Mouse (Mus musculus) forebrain, embryonic 15.5 days (tissue): ENCODE data around the gene Cdkn1c. TPM values are rescaled to one million over a fixed set of nuclear protein-coding genes. Genes with fewer than 3 reads are reported as not detected.
A peak's percentile ranks its signal among the peaks of the same experiment; 100 is the strongest.

Experiments used
- ATAC-seq: fragments of 200-750 bp; cut with Nextera tagmentation; replicated peaks from 2 replicates; pipeline ENCODE4 v1.8.0; 2017; ENCODE audit warnings: mild to moderate bottlenecking, moderate TSS enrichment, moderate library complexity
- H3K27ac ChIP-seq: fragments of 300-500 bp; sonication (generic); replicated peaks from 2 replicates; pipeline ENCODE4 v1.5.1; 2015; ENCODE audit warnings: mild to moderate bottlenecking, inconsistent platforms
- H3K27me3 ChIP-seq: fragments of 300-500 bp; sonication (generic); 2 replicates; pipeline ENCODE4 v1.6.1; 2015; ENCODE audit warnings: inconsistent platforms
- H3K36me3 ChIP-seq: fragments of 300-500 bp; sonication (generic); 2 replicates; pipeline ENCODE4 v1.6.1; 2015; ENCODE audit warnings: mild to moderate bottlenecking, inconsistent platforms
- H3K4me1 ChIP-seq: fragments of 300-500 bp; sonication (generic); 2 replicates; pipeline ENCODE4 v1.6.1; 2015; ENCODE audit warnings: inconsistent platforms
- H3K4me2 ChIP-seq: fragments of 300-500 bp; sonication (generic); replicated peaks from 2 replicates; pipeline ENCODE4 v1.6.1; 2015; ENCODE audit warnings: mild to moderate bottlenecking, inconsistent platforms
- H3K4me3 ChIP-seq: fragments of 300-500 bp; sonication (generic); 2 replicates; pipeline ENCODE4 v1.5.1; 2015; ENCODE audit warnings: mild to moderate bottlenecking, inconsistent platforms
- H3K9ac ChIP-seq: fragments of 300-500 bp; sonication (generic); replicated peaks from 2 replicates; pipeline ENCODE4 v1.6.1; 2015; ENCODE audit warnings: mild to moderate bottlenecking, inconsistent platforms
- H3K9me3 ChIP-seq: fragments of 300-500 bp; sonication (generic); 2 replicates; pipeline ENCODE4 v1.6.1; 2016; ENCODE audit warnings: inconsistent platforms
- WGBS: fragments of 180-500 bp; shearing (Covaris S2); methylation state at CpG from one replicate; pipeline ENCODE4 v1.1.7; 2015; ENCODE audit warnings: mixed read lengths; 5-methylcytosine and 5-hydroxymethylcytosine counted together
- polyA plus RNA-seq: library from polyadenylated mRNA; unstranded; fragments of >200 nt; fragmentation: Nextera tagmentation; extraction: Ambion mirVana; gene quantifications from 2 replicates; pipeline ENCODE4 v1.2.1, GENCODE M21; 2015

Gene Cdkn1c
- polyA plus RNA-seq, 1 experiment from 2014 or later = 139 TPM

DNA sequence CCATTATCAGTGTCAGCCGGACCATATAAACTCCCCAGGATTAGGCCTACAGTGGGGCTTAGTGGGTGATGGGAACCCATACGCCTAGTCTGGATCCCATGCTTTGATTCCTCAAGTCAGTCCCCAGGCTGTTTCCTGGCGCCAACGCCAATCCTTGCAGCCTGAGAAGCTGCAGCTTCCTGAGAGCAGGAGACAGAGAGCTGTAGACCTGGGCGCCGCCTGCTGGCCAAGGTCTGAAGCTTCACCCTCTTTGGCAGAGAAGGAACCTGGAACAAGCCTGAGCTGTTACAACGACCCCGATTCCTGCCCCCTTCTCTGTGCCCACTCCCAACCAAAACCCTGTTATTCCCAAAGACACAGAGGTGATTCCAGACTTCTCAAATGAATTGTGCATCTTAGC lies 9.1 kb upstream of the Cdkn1c start:
- no peaks in the 10 kb centered on the region for H3K36me3 ChIP-seq
- H3K27ac ChIP-seq = no peak overlapping the region
- no peak overlapping the region for H3K4me3 ChIP-seq
- 14% methylated on average over 8 of the region's 8 CpGs for WGBS
- no peak overlapping the region for H3K4me2 ChIP-seq
- ATAC-seq = peak; percentile 30; the same call in 1 of the 2 replicates
- peaks cover 9% of the 10 kb centered on the region for H3K4me1 ChIP-seq
- no peak overlapping the region for H3K9ac ChIP-seq
- H3K27me3 ChIP-seq = peaks cover 5% of the 10 kb centered on the region; the same call in 1 of the 2 replicates
- H3K9me3 ChIP-seq = no peaks in the 10 kb centered on the region

DNA sequence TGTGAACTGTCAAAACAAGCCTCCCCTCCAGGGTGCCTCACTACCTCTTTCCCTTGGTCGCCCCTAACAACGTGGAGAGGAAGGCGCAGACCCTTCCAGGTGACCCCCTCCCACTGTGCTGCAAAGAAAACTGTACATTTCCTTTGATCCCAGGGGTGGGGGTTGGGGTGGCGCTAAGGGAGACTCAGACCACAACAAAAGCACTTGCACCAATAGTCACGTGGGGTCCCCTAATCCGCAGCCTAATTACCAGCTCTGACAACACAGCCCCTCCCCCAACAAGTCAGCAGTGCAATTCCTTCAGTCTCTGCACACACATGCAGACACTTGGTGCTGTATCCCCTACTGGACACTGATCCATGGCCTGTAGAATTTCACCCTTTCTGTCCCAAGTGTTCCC lies 6.9 kb upstream of the Cdkn1c start:
- Histone ChIP-seq H3K27ac (no peak overlapping the region), H3K9me3 (no peaks in the 10 kb centered on the region), H3K9ac (no peak overlapping the region), H3K4me3 (no peak overlapping the region), H3K36me3 (no peaks in the 10 kb centered on the region), H3K27me3 (peaks cover 20% of the 10 kb centered on the region), H3K4me2 (no peak overlapping the region), H3K4me1 (peaks cover 17% of the 10 kb centered on the region)
- no peak for ATAC-seq
- 1% methylated on average over 6 of the region's 6 CpGs for WGBS

DNA sequence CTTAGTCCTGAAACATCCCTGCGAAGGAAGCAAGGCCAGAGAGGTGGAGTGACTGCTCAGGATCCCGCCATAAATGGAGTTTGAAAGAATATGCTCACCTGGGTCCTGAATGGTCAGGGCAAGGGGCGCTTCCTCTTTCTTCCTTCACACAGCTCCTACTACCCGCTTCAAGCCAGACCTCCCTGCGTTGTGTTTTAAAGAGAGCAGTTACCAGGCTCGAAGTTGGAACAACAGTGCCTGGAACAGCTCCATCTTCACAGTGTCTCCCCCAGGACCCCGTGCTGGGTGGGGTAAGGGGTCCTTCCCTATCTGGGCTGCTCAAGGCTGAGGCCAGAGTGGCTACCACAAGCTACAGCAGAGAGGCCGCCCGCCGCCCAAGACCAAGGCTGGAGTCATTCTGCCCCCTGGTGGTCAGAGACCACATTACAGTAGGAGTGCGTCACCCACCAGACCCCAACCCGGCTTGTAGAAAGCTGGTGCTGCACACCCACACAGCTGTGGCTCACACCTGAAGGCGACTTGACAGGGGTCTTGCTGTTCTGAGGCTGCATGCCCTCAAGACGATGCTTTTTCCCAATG lies 5.3 kb upstream of the Cdkn1c start:
- Histone ChIP-seq H3K27ac (no peak overlapping the region), H3K36me3 (no peaks in the 10 kb centered on the region), H3K27me3 (peaks cover 25% of the 10 kb centered on the region), H3K9me3 (no peaks in the 10 kb centered on the region), H3K4me2 (no peak overlapping the region), H3K4me1 (peaks cover 17% of the 10 kb centered on the region), H3K4me3 (no peak overlapping the region), H3K9ac (no peak overlapping the region)
- peak; percentile 27; the same call in 1 of the 2 replicates for ATAC-seq
- 34% methylated on average over 14 of the region's 14 CpGs for WGBS

- 25% methylated on average over 55 of the region's 56 CpGs for WGBS
- no peaks in the 10 kb centered on the region for H3K9me3 ChIP-seq
Measured at GRCm38 (mm10) chr7:143464811-143465560, 4.1 kb upstream of the Cdkn1c start.

DNA sequence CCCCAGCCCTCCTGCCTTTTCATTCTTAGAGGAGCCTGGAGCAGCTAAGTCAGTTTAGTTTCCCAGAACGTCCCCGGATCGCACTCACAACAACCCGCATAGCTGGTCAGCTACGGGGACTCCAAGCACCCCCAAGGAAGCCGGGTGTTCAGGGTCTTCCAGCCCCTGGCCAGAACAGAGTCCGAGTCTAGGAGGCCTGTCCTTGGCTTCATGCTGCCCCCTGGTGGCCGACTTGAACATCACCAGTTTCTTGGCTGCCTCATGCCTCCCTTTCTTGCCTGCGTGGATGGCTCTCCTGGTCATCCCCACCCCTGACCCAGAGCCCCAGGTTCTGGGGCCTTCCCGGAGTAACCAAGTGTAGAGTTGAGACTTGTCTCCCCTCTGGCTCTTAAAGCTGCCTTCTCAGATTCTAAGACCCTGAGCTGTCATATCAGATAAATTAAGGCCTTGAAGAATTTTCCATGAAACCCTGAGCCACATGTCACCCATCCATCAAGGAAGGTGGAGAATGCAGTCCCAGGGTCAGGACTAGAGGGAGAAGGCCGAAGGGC lies 3.1 kb upstream of the Cdkn1c start:
- Histone ChIP-seq H3K4me3 (no peak overlapping the region), H3K27ac (no peak overlapping the region), H3K9me3 (no peaks in the 10 kb centered on the region), H3K36me3 (no peaks in the 10 kb centered on the region), H3K9ac (no peak overlapping the region), H3K27me3 (peaks cover 25% of the 10 kb centered on the region), H3K4me2 (no peak overlapping the region), H3K4me1 (peaks cover 15% of the 10 kb centered on the region)
- no peak for ATAC-seq
- WGBS = 31% methylated on average over 11 of the region's 11 CpGs

More at GRCm38 (mm10) chr7:143464811-143465560, 4.1 kb upstream of the Cdkn1c start:
- no peak for ATAC-seq
- peak overlapping the region; percentile 61 for H3K4me2 ChIP-seq
- peak overlapping the region; percentile 39 for H3K4me3 ChIP-seq
- no peak overlapping the region for H3K27ac ChIP-seq
- H3K27me3 ChIP-seq = peaks cover 25% of the 10 kb centered on the region
- peaks cover 17% of the 10 kb centered on the region for H3K4me1 ChIP-seq
- H3K9ac ChIP-seq = peak overlapping the region; percentile 36
- H3K36me3 ChIP-seq = no peaks in the 10 kb centered on the region

- H3K9me3 ChIP-seq = no peaks in the 10 kb centered on the region
- ATAC-seq = no peak
- H3K36me3 ChIP-seq = no peaks in the 10 kb centered on the region
- H3K27me3 ChIP-seq = peaks cover 32% of the 10 kb centered on the region
- H3K27ac ChIP-seq = no peak overlapping the region
- H3K9ac ChIP-seq = no peak overlapping the region
- WGBS = 79% methylated on average over 5 of the region's 5 CpGs
- no peak overlapping the region for H3K4me3 ChIP-seq
- no peak overlapping the region for H3K4me2 ChIP-seq
- H3K4me1 ChIP-seq = peaks cover 11% of the 10 kb centered on the region
Measured at GRCm38 (mm10) chr7:143462516-143462915, 1.7 kb upstream of the Cdkn1c start.

- 41% methylated on average over 11 of the region's 11 CpGs for WGBS
- Histone ChIP-seq H3K27me3 (peaks cover 32% of the 10 kb centered on the region), H3K36me3 (no peaks in the 10 kb centered on the region), H3K9ac (no peak overlapping the region), H3K4me2 (no peak overlapping the region), H3K27ac (no peak overlapping the region), H3K4me1 (peaks cover 10% of the 10 kb centered on the region), H3K4me3 (no peak overlapping the region), H3K9me3 (no peaks in the 10 kb centered on the region)
- no peak for ATAC-seq
Measured at GRCm38 (mm10) chr7:143461920-143462319, 1.1 kb upstream of the Cdkn1c start.

DNA sequence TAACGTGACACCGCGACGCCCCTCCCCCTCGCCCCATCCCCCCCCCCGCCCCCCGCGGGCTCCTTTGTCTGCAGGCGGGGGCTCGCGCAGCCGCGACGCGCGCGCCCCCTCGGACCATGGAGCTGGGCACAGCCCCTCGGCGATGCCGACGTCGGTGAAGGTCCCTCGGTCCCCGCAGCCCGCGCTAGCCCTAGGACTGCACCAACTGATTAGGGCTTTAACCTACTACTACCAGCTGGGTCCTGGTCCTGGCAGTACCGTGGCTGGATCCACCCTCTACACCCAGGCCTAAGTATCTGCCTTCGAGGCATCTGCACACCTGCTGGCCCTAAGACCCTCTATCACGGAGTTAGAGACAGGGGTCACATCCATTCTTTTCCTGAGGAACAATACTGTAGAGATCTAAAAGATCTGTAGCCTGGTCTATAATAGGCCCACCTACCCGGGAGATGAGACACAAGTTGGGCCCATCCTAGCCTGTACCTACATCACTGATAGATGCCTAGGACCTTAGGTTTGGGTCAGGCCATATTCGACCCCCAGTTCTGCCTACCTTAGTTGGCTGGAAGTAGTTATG lies 532 bp upstream of the Cdkn1c start:
- peaks cover 10% of the 10 kb centered on the region for H3K4me1 ChIP-seq
- H3K27ac ChIP-seq = 0 out of 2 replicates have a peak overlapping the region, but pooled peaks have one; percentile 25
- H3K4me2 ChIP-seq = peak overlapping the region; percentile 51
- H3K36me3 ChIP-seq = no peaks in the 10 kb centered on the region
- H3K9me3 ChIP-seq = no peaks in the 10 kb centered on the region
- H3K9ac ChIP-seq = 0 out of 2 replicates have a peak overlapping the region, but pooled peaks have one; percentile 29
- peaks cover 32% of the 10 kb centered on the region for H3K27me3 ChIP-seq
- H3K4me3 ChIP-seq = peak overlapping the region; percentile 46
- 45% methylated on average over 29 of the region's 32 CpGs for WGBS
- peak; percentile 69 for ATAC-seq

DNA sequence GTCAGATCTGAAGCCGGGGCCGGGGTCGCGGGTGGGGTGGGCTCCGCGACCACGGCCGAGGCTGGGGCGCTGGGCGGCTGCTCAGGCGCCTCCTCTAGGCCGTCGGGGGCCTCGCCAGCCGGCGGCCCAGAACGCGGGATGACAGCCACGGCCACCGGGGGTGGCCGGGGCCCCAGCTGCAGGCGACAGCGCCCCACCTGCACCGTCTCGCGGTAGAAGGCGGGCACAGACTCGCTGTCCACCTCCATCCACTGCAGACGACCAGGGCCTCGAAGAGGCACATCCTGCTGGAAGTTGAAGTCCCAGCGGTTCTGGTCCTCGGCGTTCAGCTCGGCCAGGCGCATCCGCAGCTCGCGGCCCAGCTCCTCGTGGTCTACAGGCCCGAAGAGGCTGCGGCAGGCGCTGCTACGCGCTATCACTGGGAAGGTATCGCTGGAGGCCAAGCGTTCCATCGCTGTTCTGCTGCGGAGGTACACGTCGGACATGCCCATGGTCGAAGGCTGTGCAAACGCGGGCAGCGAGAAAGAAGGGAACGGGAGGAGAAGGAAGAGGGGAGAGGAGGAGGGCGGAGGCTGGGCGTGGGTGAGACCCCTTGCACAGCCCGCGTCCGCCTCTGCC lies 524 bp downstream of the Cdkn1c start:
- Histone ChIP-seq H3K36me3 (no peaks in the 10 kb centered on the region), H3K9me3 (no peaks in the 10 kb centered on the region), H3K4me2 (peak overlapping the region; percentile 51), H3K4me3 (peak overlapping the region; percentile 46), H3K27ac (peak overlapping the region; percentile 44; the same call in 1 of the 2 replicates), H3K9ac (peak overlapping the region; percentile 49), H3K27me3 (peaks cover 30% of the 10 kb centered on the region), H3K4me1 (peaks cover 10% of the 10 kb centered on the region)
- WGBS = 37% methylated on average over 58 of the region's 60 CpGs
- peak; percentile 16; the same call in 1 of the 2 replicates for ATAC-seq

- Histone ChIP-seq H3K27me3 (peaks cover 27% of the 10 kb centered on the region), H3K4me1 (peaks cover 4% of the 10 kb centered on the region), H3K27ac (no peak overlapping the region), H3K4me3 (peak overlapping the region; percentile 46), H3K9me3 (no peaks in the 10 kb centered on the region), H3K4me2 (peak overlapping the region; percentile 51), H3K9ac (peak overlapping the region; percentile 49), H3K36me3 (no peaks in the 10 kb centered on the region)
- ATAC-seq = no peak
- 35% methylated on average over 98 of the region's 100 CpGs for WGBS
Measured at GRCm38 (mm10) chr7:143459332-143460211, 1.3 kb downstream of the Cdkn1c start.

DNA sequence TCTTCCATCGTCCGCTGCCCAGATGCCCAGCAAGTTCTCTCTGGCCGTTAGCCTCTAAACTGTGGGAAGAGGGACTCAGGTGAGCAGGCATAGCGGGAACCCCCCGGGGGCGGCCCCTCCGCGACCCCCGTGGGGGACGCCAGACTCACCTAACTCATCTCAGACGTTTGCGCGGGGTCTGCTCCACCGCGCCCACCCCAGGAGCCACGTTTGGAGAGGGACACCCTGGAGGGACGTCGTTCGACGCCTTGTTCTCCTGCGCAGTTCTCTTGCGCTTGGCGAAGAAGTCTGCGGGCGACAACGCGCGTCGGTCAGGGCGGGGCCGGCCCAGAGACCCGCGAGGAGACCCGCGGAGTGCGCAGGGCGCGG lies 1.9 kb downstream of the Cdkn1c start:
- WGBS = 16% methylated on average over 34 of the region's 38 CpGs
- no peaks in the 10 kb centered on the region for H3K36me3 ChIP-seq
- H3K4me3 ChIP-seq = peak overlapping the region; percentile 46
- H3K27ac ChIP-seq = no peak overlapping the region
- no peak for ATAC-seq
- H3K9me3 ChIP-seq = no peaks in the 10 kb centered on the region
- peaks cover 25% of the 10 kb centered on the region for H3K27me3 ChIP-seq
- peak overlapping the region; percentile 51 for H3K4me2 ChIP-seq
- peak overlapping the region; percentile 49 for H3K9ac ChIP-seq
- no peaks in the 10 kb centered on the region; the same call in 1 of the 2 replicates for H3K4me1 ChIP-seq
